Mouse (Mus musculus) G1E (cell line): Measurements from ENCODE around the gene Fam20a.

Experiments used
- CTCF ChIP-seq: IDR thresholded peaks from 2 replicates; pipeline ENCODE4 v1.5.1; 2012; ENCODE audit warnings: low read depth, low read length, inconsistent platforms, mixed read lengths
- GATA1 ChIP-seq: IDR thresholded peaks from 2 replicates; pipeline ENCODE4 v1.6.1; 2012; ENCODE audit warnings: borderline replicate concordance, low read length, inconsistent platforms, mixed read lengths
- GATA2 ChIP-seq: IDR thresholded peaks from 2 replicates; pipeline ENCODE4 v1.6.1; 2012; ENCODE audit warnings: low read depth, low read length, inconsistent platforms, borderline replicate concordance
- POLR2AphosphoS5 ChIP-seq: IDR thresholded peaks from 2 replicates; pipeline ENCODE4 v1.6.1; 2012; ENCODE audit warnings: low read depth, low read length, inconsistent platforms; ENCODE audit not compliant: insufficient replicate concordance
- TAL1 ChIP-seq: conservative IDR thresholded peaks from 2 replicates; pipeline ENCODE4 v1.6.1; 2012; ENCODE audit warnings: low read depth, low read length, inconsistent platforms, mixed read lengths

DNA sequence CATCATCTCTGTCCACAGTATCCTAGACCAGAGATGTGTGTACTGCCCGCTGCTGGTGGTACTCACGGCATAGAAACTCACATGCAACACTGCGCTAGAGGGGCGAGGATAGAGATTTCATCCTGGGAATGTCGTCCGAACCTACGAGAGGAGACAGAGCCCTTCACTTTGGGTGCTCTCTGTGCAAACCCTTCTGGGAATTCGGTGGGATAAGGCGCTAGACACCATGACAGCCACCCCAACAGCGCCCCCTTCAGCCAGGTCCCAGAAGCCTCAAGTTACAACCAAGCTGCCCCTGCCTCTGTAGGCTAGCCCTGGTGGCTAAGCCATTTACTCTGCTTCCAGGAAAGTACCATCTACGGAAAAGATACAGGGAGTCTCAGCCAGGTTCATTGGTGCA, 47.5 kb downstream of the Fam20a start:
- TF ChIP-seq GATA1 = no peak
- TF ChIP-seq CTCF = no peak
- TF ChIP-seq TAL1 = no peak
- TF ChIP-seq POLR2AphosphoS5 = no peak
- TF ChIP-seq GATA2 = no peak
